Mouse (Mus musculus): ENCODE results near the gene Numa1. TPM values are rescaled to one million over a fixed set of nuclear protein-coding genes. Genes with fewer than 3 reads are reported as not detected.
"Not testable (repeated sequence)": the region's sequence is repeated elsewhere in the genome, so short reads cannot be mapped to it uniquely, and the experiment has no call there.

Numa1 gene
- polyA plus RNA-seq, 1 experiment, result 63.1 TPM

DNA sequence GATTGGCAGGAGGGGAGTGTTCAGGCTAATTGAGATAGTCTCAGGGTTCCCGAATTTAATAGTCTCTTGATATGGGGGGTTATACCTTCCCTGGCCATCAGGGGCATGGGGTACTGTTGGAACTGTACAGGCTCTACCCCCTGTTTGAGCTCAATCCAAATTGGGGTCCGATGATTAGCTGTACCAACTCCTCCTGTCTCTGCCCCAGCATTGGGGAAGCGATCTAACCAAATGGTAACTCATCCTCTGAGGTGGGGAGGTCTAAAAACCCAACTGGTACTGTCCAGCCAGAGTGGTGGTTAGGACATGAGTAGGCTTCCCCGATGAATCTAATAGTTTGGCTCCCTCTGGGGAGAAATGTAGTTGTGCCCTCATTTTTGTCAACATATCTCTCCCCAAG, 3.1 kb downstream of the Numa1 start:
- no peak for TF ChIP-seq POLR2A (IDR thresholded peaks at IDR 0.05; ENCODE audit: low read depth, low read length)
- TF ChIP-seq CTCF (IDR thresholded peaks at IDR 0.05; ENCODE audit: extremely low read depth, insufficient read length, insufficient replicate concordance, low read depth, low read length), result no peak
- Histone ChIP-seq H3K27ac (ENCODE audit: insufficient read depth, low read depth, low read length) (no peak overlapping the region), H3K36me3 (ENCODE audit: control insufficient read depth, insufficient read depth, low read length) (no peaks in the 10 kb centered on the region; the same call in 1 of the 2 replicates), H3K4me3 (ENCODE audit: low read depth, low read length) (no peak overlapping the region), H3K27me3 (ENCODE audit: control insufficient read depth, insufficient read depth, low read length) (no peaks in the 10 kb centered on the region), H3K4me1 (ENCODE audit: control insufficient read depth, insufficient read depth, insufficient read length, low read length) (peaks cover 5% of the 10 kb centered on the region; the same call in 1 of the 2 replicates)
- WGBS, result 94% methylated on average over 4 of the region's 4 CpGs

DNA sequence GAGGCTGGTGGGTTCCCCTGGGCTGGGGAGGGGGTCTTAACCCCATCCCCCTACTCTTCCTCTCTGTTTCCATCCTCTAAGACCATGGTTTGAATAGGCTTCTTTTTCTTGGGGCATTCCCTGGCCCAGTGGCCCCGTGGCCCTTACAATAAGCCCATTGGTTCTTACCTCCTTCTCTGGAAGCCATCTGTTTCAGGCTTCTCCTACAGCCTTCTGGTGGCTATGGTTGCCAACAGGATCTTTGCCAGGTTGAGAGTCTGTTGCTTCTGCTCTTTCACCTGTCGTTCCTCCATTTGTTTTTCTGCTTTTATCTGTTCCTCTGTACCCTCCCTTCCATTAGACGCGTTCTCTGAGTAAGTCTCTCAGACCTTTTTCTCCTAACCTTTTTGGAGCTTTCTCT, 3.7 kb downstream of the Numa1 start:
- H3K36me3 ChIP-seq (ENCODE audit: control insufficient read depth, insufficient read depth, low read length), result no peaks in the 10 kb centered on the region; the same call in 1 of the 2 replicates
- peaks cover 5% of the 10 kb centered on the region; the same call in 1 of the 2 replicates for H3K4me1 ChIP-seq (ENCODE audit: control insufficient read depth, insufficient read depth, insufficient read length, low read length)
- H3K4me3 ChIP-seq (ENCODE audit: low read depth, low read length), result no peak overlapping the region
- H3K27ac ChIP-seq (ENCODE audit: insufficient read depth, low read depth, low read length), result no peak overlapping the region
- H3K27me3 ChIP-seq (ENCODE audit: control insufficient read depth, insufficient read depth, low read length), result no peaks in the 10 kb centered on the region
- 70% methylated on average over 4 of the region's 4 CpGs for WGBS
- TF ChIP-seq CTCF (IDR thresholded peaks at IDR 0.05; ENCODE audit: extremely low read depth, insufficient read length, insufficient replicate concordance, low read depth, low read length) (no peak), POLR2A (IDR thresholded peaks at IDR 0.05; ENCODE audit: low read depth, low read length) (no peak)

DNA sequence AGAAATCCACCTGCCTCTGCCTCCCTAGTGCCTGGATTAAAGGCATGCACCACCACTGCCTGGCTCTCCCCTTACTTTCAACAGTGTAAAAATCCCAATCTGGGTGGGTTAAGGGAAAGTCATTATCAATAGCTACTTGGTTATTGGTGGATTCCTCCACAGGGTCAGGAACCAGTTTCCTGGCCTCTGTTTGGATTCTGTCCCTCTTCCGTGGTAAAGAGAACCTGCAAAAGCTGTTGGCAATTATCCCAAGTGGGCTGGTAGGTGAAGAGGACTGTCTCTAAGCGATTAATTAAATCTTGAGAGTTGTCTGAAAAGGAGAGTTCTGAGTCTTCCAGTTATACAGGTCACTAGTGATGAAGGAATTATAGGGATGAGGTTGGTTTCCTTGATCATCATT, 4.4 kb downstream of the Numa1 start:
- TF ChIP-seq CTCF (IDR thresholded peaks at IDR 0.05; ENCODE audit: extremely low read depth, insufficient read length, insufficient replicate concordance, low read depth, low read length), result no peak
- no peak for TF ChIP-seq POLR2A (IDR thresholded peaks at IDR 0.05; ENCODE audit: low read depth, low read length)
- Histone ChIP-seq H3K27ac (ENCODE audit: insufficient read depth, low read depth, low read length) (no peak overlapping the region), H3K4me3 (ENCODE audit: low read depth, low read length) (no peak overlapping the region), H3K4me1 (ENCODE audit: control insufficient read depth, insufficient read depth, insufficient read length, low read length) (peaks cover 5% of the 10 kb centered on the region; the same call in 1 of the 2 replicates), H3K27me3 (ENCODE audit: control insufficient read depth, insufficient read depth, low read length) (no peaks in the 10 kb centered on the region), H3K36me3 (ENCODE audit: control insufficient read depth, insufficient read depth, low read length) (no peaks in the 10 kb centered on the region; the same call in 1 of the 2 replicates)
- WGBS, result 66% methylated on average over 2 of the region's 2 CpGs

DNA sequence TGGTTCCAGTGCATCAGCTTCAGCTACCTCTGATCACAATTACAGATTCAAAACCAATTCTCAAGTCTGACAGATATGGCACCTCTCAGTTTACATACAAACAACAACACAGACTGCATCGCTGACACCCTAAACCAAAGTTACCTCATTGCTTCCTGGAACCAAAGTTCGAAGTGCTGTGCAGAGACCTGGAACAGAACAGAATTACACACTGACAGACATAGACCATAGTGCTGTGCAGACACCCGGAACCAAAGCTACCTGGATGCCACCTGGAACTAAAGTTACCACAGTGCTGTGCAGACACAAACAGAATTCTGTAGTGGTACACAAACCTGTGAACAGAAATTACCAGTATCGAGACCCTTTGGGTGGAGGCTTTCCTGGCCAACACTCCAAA, 5.8 kb downstream of the Numa1 start:
- TF ChIP-seq CTCF (IDR thresholded peaks at IDR 0.05; ENCODE audit: extremely low read depth, insufficient read length, insufficient replicate concordance, low read depth, low read length) (no peak), POLR2A (IDR thresholded peaks at IDR 0.05; ENCODE audit: low read depth, low read length) (no peak)
- 43% methylated on average over 4 of the region's 4 CpGs for WGBS
- H3K36me3 ChIP-seq (ENCODE audit: control insufficient read depth, insufficient read depth, low read length), result no peaks in the 10 kb centered on the region; the same call in 1 of the 2 replicates
- H3K4me3 ChIP-seq (ENCODE audit: low read depth, low read length), result no peak overlapping the region
- peak overlapping the region; percentile 55 for H3K27ac ChIP-seq (ENCODE audit: insufficient read depth, low read depth, low read length)
- peaks cover 5% of the 10 kb centered on the region; the same call in 1 of the 2 replicates for H3K4me1 ChIP-seq (ENCODE audit: control insufficient read depth, insufficient read depth, insufficient read length, low read length)
- no peaks in the 10 kb centered on the region for H3K27me3 ChIP-seq (ENCODE audit: control insufficient read depth, insufficient read depth, low read length)

GRCm38 (mm10) chr7:101949008-101949407, 15.1 kb downstream of the Numa1 start:
- not testable (repeated sequence) for H3K4me1 ChIP-seq (ENCODE audit: control insufficient read depth, insufficient read depth, insufficient read length, low read length); H3K27me3 ChIP-seq (ENCODE audit: control insufficient read depth, insufficient read depth, low read length); H3K36me3 ChIP-seq (ENCODE audit: control insufficient read depth, insufficient read depth, low read length); H3K4me3 ChIP-seq (ENCODE audit: low read depth, low read length); H3K27ac ChIP-seq (ENCODE audit: insufficient read depth, low read depth, low read length)
- WGBS, result 67% methylated on average over 5 of the region's 5 CpGs

DNA sequence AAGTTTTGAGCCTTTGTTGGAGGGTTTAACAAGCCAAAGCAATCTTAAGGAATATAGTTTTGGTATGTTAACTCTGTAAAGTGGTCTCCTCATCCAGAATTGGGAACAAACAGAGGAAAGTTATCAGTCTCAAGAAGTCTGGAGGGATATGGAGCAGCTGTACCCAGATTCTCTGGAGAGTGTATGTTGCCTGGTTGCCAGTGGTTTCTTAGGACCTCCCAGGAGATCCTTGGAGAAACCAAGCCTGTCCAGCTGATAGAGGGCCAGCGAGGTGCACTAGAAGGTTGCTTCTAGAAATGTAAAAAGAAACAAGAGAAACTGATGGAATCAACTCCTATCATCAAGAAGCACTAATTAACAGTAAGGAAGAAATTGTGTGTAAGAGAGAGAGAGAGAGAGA, 17.7 kb downstream of the Numa1 start:
- TF ChIP-seq POLR2A (IDR thresholded peaks at IDR 0.05; ENCODE audit: low read depth, low read length), result no peak
- TF ChIP-seq CTCF (IDR thresholded peaks at IDR 0.05; ENCODE audit: extremely low read depth, insufficient read length, insufficient replicate concordance, low read depth, low read length), result no peak
- H3K27me3 ChIP-seq (ENCODE audit: control insufficient read depth, insufficient read depth, low read length), result no peaks in the 10 kb centered on the region
- no peaks in the 10 kb centered on the region for H3K4me1 ChIP-seq (ENCODE audit: control insufficient read depth, insufficient read depth, insufficient read length, low read length)
- H3K36me3 ChIP-seq (ENCODE audit: control insufficient read depth, insufficient read depth, low read length), result no peaks in the 10 kb centered on the region
- H3K4me3 ChIP-seq (ENCODE audit: low read depth, low read length), result no peak overlapping the region
- WGBS, result 81% methylated on average over 1 of the region's 1 CpGs
- no peak overlapping the region for H3K27ac ChIP-seq (ENCODE audit: insufficient read depth, low read depth, low read length)

GRCm38 (mm10) chr7:101952098-101952497, 18.2 kb downstream of the Numa1 start:
- Histone ChIP-seq H3K36me3 (ENCODE audit: control insufficient read depth, insufficient read depth, low read length) (no peaks in the 10 kb centered on the region), H3K4me1 (ENCODE audit: control insufficient read depth, insufficient read depth, insufficient read length, low read length) (no peaks in the 10 kb centered on the region), H3K27ac (ENCODE audit: insufficient read depth, low read depth, low read length) (no peak overlapping the region), H3K27me3 (ENCODE audit: control insufficient read depth, insufficient read depth, low read length) (no peaks in the 10 kb centered on the region), H3K4me3 (ENCODE audit: low read depth, low read length) (no peak overlapping the region)
- TF ChIP-seq CTCF (IDR thresholded peaks at IDR 0.05; ENCODE audit: extremely low read depth, insufficient read length, insufficient replicate concordance, low read depth, low read length), result no peak
- WGBS, result 52% methylated on average over 2 of the region's 2 CpGs

GRCm38 (mm10) chr7:101954163-101954562, 20.3 kb downstream of the Numa1 start:
- no peaks in the 10 kb centered on the region for H3K27me3 ChIP-seq (ENCODE audit: control insufficient read depth, insufficient read depth, low read length)
- TF ChIP-seq POLR2A (IDR thresholded peaks at IDR 0.05; ENCODE audit: low read depth, low read length) (no peak), CTCF (IDR thresholded peaks at IDR 0.05; ENCODE audit: extremely low read depth, insufficient read length, insufficient replicate concordance, low read depth, low read length) (no peak)
- H3K4me1 ChIP-seq (ENCODE audit: control insufficient read depth, insufficient read depth, insufficient read length, low read length), result no peaks in the 10 kb centered on the region
- WGBS, result 92% methylated on average over 2 of the region's 2 CpGs
- no peaks in the 10 kb centered on the region for H3K36me3 ChIP-seq (ENCODE audit: control insufficient read depth, insufficient read depth, low read length)
- no peak overlapping the region for H3K4me3 ChIP-seq (ENCODE audit: low read depth, low read length)
- H3K27ac ChIP-seq (ENCODE audit: insufficient read depth, low read depth, low read length), result no peak overlapping the region
